Mouse (Mus musculus) forelimb bud, embryonic 11.5 days (tissue): ENCODE measurements at regions not wholly inside any gene's neighbourhood (a gene's known extent, or its start where the extent isn't known, plus 50 kb on each side); places are given as distances from the start of the nearest gene placed in this dataset.
"Not testable (repeated sequence)": the region's sequence is repeated elsewhere in the genome, so short reads cannot be mapped to it uniquely, and the experiment has no call there.

Experiments used
- DNase-seq: peaks from one replicate; pipeline ENCODE4 v3.0.0-alpha.2; 2012; ENCODE audit warnings: low read depth, low spot score

DNA sequence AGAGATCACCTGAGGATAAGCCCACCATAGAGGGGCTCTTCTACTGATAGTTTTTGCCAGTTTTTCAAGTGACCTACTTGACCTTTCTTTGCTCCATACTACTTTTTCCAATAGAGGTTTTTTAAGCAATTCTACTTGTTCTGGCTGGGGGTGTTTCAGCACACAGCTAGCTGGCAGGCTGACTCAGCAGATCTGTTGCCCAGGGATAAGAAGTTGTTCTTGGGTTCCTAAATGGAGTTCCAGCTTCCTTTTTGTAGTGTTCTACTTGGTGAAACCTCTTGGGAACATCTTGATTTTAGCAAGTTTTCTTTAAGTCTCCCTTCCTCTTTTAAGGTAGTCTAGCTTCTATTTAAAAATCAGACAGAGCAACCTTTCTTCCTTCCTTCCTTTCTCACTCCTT lies 61.0 kb downstream of the 4930474N05Rik start:
- no peak for DNase-seq

- DNase-seq = no peak
Observed at GRCm38 (mm10) chr14:36156175-36156574, 61.5 kb downstream of the 4930474N05Rik start.

- no peak for DNase-seq
Observed at GRCm38 (mm10) chr14:36183701-36184100, 89.0 kb downstream of the 4930474N05Rik start.

- DNase-seq = no peak
Observed at GRCm38 (mm10) chr14:36196517-36196916, 101.8 kb downstream of the 4930474N05Rik start.

DNA sequence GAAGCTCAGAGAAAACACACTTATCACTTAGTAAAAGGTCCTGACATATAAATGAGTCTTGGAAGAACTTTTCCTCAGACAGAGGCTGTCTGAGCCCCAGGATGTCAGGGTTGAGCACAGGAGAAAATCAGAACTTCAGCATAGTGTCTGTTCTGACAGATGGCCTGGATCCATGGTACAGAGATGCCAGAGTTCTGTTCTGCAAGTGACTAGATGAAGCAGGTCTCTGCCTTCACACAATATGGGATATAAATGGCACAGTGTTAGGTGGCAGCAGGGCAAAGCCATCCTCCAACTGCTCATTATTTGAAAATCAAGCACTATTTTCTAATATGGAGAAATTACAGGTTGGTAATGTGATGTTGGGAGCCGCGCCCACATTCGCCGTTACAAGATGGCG lies 103.7 kb downstream of the 4930474N05Rik start:
- DNase-seq = no peak

DNA sequence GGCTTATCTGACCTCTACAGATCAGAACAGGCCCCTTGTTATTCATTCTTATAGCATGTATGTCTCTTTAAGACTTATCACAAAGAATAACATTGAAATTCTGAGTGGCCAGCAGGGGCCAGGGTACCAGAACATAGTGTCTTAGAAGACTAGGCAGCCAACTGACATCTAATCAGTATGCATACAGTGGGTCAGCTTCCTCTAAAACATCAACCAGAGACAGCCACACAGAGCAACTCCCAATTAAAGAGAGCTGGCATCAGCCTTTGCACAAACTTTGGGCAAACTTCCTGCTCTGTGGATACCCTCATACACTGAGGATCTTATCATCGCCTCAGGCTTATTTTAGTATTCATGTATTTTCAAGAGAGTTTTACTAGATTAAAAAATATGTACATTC lies 109.1 kb downstream of the 4930474N05Rik start:
- DNase-seq = no peak

GRCm38 (mm10) chr14:36212830-36213229 lies 118.1 kb downstream of the 4930474N05Rik start:
- DNase-seq = peak; percentile 46

DNA sequence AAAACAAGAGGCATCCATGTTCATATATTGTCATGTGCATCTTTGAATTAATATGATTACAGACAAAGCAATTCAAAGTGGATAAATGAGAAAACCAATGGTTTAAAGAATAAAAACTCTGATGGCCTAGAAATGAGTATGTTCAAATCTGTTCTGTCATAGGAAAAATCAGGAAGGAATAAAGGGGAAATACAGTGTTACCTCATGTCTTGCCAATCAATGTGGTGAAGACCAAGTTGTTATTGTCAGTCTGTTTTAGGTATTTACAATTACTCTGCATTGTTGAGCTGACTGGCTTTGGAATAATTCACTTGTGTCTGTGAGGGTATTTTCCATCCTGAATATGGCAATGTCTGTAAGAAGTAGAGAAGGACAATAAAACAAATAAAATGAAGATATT lies 151.1 kb downstream of the 4930474N05Rik start:
- DNase-seq = no peak

GRCm38 (mm10) chr14:36262126-36262525 lies 167.4 kb downstream of the 4930474N05Rik start:
- no peak for DNase-seq

GRCm38 (mm10) chr14:36283825-36284414 lies 189.2 kb downstream of the 4930474N05Rik start:
- no peak for DNase-seq

DNA sequence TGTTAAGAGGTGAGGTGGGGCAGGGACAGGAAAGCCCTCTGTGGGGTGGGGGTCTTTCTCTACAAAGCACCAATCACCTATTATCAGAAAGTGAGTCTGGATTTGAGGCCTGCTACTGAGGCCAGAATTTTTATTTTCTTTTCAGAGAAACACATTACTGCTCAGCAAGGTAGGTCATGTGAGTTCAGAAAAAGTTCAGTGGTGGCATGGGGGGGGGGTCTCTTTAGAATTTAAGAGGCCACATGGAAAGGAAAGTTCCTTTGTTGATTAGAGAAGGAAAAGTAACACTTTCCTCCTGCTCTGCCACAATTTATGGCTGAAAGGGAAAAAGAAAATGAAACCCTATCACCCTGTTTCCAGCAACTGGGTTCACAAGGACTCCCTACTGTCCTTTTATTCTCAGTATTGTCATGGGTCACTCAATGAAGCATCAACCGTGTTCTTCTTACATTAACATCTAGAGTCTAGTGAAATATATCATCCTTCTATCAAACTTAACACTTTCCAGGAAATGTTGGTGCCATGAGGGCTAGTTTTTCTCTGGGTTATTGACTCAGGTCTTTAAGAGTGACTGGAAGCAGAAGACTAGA lies 194.1 kb downstream of the 4930474N05Rik start:
- no peak for DNase-seq

DNA sequence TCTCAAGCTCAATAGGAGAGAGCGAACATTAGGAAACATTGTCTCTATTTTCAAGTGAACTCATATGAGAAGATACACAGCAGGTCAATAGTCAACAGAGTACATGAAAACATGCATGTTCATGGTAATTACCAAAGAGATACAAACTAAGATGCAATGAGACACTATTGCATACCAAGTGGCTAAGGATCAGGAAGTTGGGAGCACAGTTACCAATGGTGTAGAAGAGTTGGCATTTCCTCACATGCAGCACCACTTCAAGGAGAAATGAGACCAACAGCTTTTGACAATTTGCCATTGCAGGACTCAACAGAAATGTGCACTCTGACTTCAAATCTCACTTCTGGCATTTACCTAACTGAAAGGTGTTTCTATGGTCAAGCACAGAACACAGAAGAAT lies 215.6 kb downstream of the 4930474N05Rik start:
- DNase-seq = no peak

- DNase-seq = not testable (repeated sequence)
Observed at GRCm38 (mm10) chr14:36314673-36315072, 220.0 kb downstream of the 4930474N05Rik start.

- DNase-seq = no peak
Observed at GRCm38 (mm10) chr14:36316418-36317111, 221.8 kb downstream of the 4930474N05Rik start.

- no peak for DNase-seq
Observed at GRCm38 (mm10) chr14:36328258-36328891, 233.7 kb downstream of the 4930474N05Rik start.

DNA sequence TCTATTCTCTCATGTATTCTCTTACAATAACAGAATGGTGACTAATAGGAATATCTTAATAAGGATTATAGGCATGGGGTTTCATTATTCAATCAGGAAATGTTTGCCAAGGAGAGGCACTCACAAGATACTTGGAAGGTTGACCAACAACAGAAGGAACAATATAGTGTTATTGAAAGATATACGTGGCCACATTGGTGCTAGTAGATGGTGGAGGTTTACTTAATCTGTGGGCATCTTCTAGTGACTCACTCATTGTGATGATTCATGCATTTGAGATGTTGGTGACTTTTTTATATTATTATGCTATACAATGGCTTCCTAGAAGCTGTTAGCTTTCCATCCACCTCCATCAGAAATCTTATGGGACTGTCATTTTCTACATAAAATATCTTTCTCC lies 246.1 kb downstream of the 4930474N05Rik start:
- DNase-seq = no peak
